Mouse (Mus musculus): ENCODE data around the gene Dgkb. TPM values are rescaled to one million over a fixed set of nuclear protein-coding genes. Genes with fewer than 3 reads are reported as not detected.

Gene Dgkb
- total RNA-seq, 2 experiments from 2014 or later, result 133 to 138 TPM

DNA sequence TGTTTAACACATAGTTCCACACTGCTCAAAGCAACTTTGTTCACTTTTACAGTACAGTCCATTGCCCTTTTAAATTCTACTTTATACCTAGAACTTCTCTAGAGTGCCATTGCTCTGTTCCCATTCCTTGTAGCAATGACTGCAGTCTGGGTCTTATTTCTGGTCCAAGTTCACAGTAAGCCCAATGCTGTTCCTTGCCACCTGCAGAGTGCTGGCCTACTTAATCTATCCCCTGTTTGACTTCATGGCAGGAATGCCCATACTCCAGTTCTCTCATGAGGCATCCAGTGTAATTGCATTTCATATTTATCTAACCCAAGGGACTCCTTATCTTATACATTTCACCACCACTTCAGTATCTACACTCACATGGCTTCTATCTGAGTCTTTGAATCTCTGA, 772.4 kb downstream of the Dgkb start:
- DNase-seq (ENCODE audit: low spot score in 2 of 2), result no peak

DNA sequence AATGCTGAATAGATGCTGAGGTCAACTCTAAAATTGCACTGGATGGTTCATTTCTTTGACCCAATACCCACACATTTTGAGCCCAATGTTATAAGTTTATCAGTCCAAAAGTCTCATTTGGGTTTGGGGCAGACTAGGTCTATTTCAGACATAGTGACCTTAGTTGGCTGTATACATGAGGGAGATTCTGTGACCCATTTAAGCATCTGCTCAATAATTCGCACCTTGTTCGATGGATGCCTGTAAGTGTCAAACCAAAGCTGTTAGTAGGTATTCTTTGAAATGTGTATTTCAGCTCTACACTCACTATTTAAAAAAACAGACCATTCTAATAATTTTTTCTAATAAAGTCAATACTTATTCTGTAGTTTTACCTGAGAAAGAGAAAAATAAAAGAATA, 776.1 kb downstream of the Dgkb start:
- no peak for DNase-seq (ENCODE audit: low spot score in 2 of 2)

GRCm38 (mm10) chr12:38594055-38594454, 776.5 kb downstream of the Dgkb start:
- no peak for DNase-seq (ENCODE audit: low spot score in 2 of 2)

GRCm38 (mm10) chr12:38596416-38597062, 779.0 kb downstream of the Dgkb start:
- no peak for DNase-seq (ENCODE audit: low spot score in 2 of 2)

- peak in 1 of 2 experiments; percentile 24 for DNase-seq (ENCODE audit: low spot score in 2 of 2)
Observed at GRCm38 (mm10) chr12:38598096-38598495, 780.6 kb downstream of the Dgkb start.

DNA sequence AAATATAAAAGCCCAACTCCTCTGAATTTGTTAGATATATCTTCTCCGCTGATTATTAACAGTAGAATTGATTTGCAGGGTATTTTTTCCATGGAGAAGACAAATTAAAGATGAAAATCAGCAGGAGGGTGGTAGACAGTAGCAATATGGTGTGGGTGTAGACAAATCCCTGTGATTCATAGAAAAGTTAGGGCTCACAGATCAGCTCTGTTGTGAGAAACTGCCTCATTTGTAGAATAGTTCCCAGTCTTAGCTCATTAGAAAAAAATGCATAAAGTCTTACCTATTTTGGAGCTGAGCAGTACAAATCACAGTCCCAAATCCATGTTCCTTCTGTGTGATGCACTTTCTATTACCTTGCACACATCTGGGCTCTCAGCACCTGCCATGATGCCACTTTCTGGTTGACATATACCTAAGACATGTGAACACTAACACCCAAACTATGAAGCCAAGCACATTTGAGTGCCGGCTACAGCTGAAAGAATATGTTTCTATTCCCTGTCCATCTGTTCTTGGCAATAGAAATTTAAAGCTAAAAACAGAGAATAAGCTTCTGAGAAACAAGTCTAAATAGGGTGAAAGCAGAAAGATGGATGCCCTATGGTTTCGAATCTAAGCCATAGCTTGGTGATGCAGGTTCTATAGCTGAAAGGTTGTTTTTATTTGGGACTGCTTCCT, 782.8 kb downstream of the Dgkb start:
- peak in 1 of 2 experiments; percentile 16 for DNase-seq (ENCODE audit: low spot score in 2 of 2)

- DNase-seq (ENCODE audit: low spot score in 2 of 2), result no peak
Observed at GRCm38 (mm10) chr12:38608104-38608503, 790.6 kb downstream of the Dgkb start.

DNA sequence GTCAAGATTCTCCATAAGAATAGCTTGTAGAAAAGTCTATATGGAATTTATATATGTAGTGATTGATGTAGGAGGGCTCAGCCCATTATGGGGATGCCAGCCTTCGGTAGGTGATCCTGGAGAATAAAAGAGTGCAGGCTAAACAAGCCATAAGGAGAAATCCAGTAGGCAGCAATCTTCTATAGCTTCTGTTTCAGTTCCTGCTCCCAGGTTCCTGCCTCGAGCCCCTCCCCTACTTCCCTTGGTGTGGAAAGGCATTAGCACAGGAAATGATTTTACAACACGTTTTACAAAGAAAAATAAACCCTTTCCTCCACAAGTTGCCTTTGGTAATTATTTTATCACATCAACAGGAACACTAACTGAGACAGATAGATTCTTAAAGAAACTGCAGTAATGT, 850.7 kb downstream of the Dgkb start:
- no peak for DNase-seq (ENCODE audit: low spot score in 2 of 2)

All from left cerebral cortex, adult 18-20 months (tissue).